Mouse (Mus musculus) kidney, adult 2 months (tissue): ENCODE measurements at regions not wholly inside any gene's neighbourhood (a gene's known extent, or its start where the extent isn't known, plus 50 kb on each side); places are given as distances from the start of the nearest gene placed in this dataset.

Experiments used
- CTCF ChIP-seq: fragments of 200-500 bp; conservative IDR thresholded peaks from 2 replicates; pipeline ENCODE4 v1.5.1; 2011; ENCODE audit warnings: low read depth, mild to moderate bottlenecking, control low read depth, low read length, moderate library complexity, mixed read lengths; ENCODE audit not compliant: insufficient read depth, insufficient read length
- POLR2A ChIP-seq: fragments of 200-500 bp; IDR thresholded peaks from one replicate; pipeline ENCODE4 v1.6.1; 2011; ENCODE audit warnings: low read depth, low read length, control low read depth

- TF ChIP-seq CTCF (no peak), POLR2A (no peak)
Observed at GRCm38 (mm10) chr10:98517609-98518008, 396.6 kb upstream of the Atp2b1 start.
